Mouse (Mus musculus) right cerebral cortex, postnatal 14 days (tissue): Measurements from ENCODE around the gene Fcrl5.

ENCODE experiments used
- DNase-seq: peaks from one replicate; pipeline ENCODE4 v3.0.0; 2022

Gene Fcrl5

GRCm38 (mm10) chr3:87528841-87529240 lies 93.3 kb downstream of the Fcrl5 start:
- DNase-seq: no peak

GRCm38 (mm10) chr3:87529568-87529967 lies 94.0 kb downstream of the Fcrl5 start:
- no peak for DNase-seq

- no peak for DNase-seq
These were observed 94.7 kb downstream of the Fcrl5 start for GRCm38 (mm10) chr3:87530234-87530633.

GRCm38 (mm10) chr3:87533667-87534378 lies 98.2 kb downstream of the Fcrl5 start:
- no peak for DNase-seq

- DNase-seq: no peak
These were observed 102.5 kb downstream of the Fcrl5 start for GRCm38 (mm10) chr3:87538034-87538433.

- DNase-seq: no peak
These were observed 104.6 kb downstream of the Fcrl5 start for GRCm38 (mm10) chr3:87540028-87540675.

GRCm38 (mm10) chr3:87540714-87541113 lies 105.1 kb downstream of the Fcrl5 start:
- no peak for DNase-seq

GRCm38 (mm10) chr3:87542481-87543215 lies 107.1 kb downstream of the Fcrl5 start:
- DNase-seq: no peak

GRCm38 (mm10) chr3:87545554-87545953 lies 110.0 kb downstream of the Fcrl5 start:
- DNase-seq: no peak

GRCm38 (mm10) chr3:87546291-87546721 lies 110.7 kb downstream of the Fcrl5 start:
- no peak for DNase-seq

- no peak for DNase-seq
These were observed 114.3 kb downstream of the Fcrl5 start for GRCm38 (mm10) chr3:87549908-87550307.
